Mouse (Mus musculus) left cerebral cortex, adult 18-20 months (tissue): ENCODE data around the gene Ppm1h. TPM values are rescaled to one million over a fixed set of nuclear protein-coding genes. Genes with fewer than 3 reads are reported as not detected.

Source experiments
- DNase-seq, 2 experiments: peaks; one replicate each; pipeline ENCODE4 v3.0.0; 2021 to 2022; ENCODE audit warnings: low spot score in 2 of 2, mixed read lengths in 1 of 2
- total RNA-seq, 2 experiments: library from RNA; stranded (reverse); gene quantifications; 2 replicates each; pipeline ENCODE4 v1.2.3; 2021

The Ppm1h gene
- total RNA-seq, 2 experiments from 2014 or later: 87.4 to 88.5 TPM

- DNase-seq: no peak
These were observed 63.6 kb downstream of the Ppm1h start for GRCm38 (mm10) chr10:122742136-122742535.

GRCm38 (mm10) chr10:122743361-122743760 lies 64.8 kb downstream of the Ppm1h start:
- no peak for DNase-seq

- no peak for DNase-seq
These were observed 66.4 kb downstream of the Ppm1h start for GRCm38 (mm10) chr10:122744970-122745369.

- no peak for DNase-seq
These were observed 67.6 kb downstream of the Ppm1h start for GRCm38 (mm10) chr10:122746211-122746610.

GRCm38 (mm10) chr10:122747151-122747925 lies 68.8 kb downstream of the Ppm1h start:
- no peak for DNase-seq

- no peak for DNase-seq
These were observed 69.9 kb downstream of the Ppm1h start for GRCm38 (mm10) chr10:122748361-122748951.

- DNase-seq: no peak
These were observed 70.5 kb downstream of the Ppm1h start for GRCm38 (mm10) chr10:122749071-122749470.

GRCm38 (mm10) chr10:122749876-122750275 lies 71.3 kb downstream of the Ppm1h start:
- DNase-seq: no peak

GRCm38 (mm10) chr10:122752950-122753923 lies 74.7 kb downstream of the Ppm1h start:
- DNase-seq: no peak

GRCm38 (mm10) chr10:122753924-122754307 lies 75.4 kb downstream of the Ppm1h start:
- no peak for DNase-seq

- no peak for DNase-seq
These were observed 76.4 kb downstream of the Ppm1h start for GRCm38 (mm10) chr10:122754967-122755366.

- DNase-seq: no peak
These were observed 78.4 kb downstream of the Ppm1h start for GRCm38 (mm10) chr10:122756879-122757530.

GRCm38 (mm10) chr10:122757727-122758126 lies 79.2 kb downstream of the Ppm1h start:
- DNase-seq: no peak

GRCm38 (mm10) chr10:122758346-122758745 lies 79.8 kb downstream of the Ppm1h start:
- DNase-seq: no peak

- DNase-seq: no peak
These were observed 81.2 kb downstream of the Ppm1h start for GRCm38 (mm10) chr10:122759729-122760128.

- DNase-seq: no peak
These were observed 82.1 kb downstream of the Ppm1h start for GRCm38 (mm10) chr10:122760469-122761307.

- no peak for DNase-seq
These were observed 84.4 kb downstream of the Ppm1h start for GRCm38 (mm10) chr10:122762772-122763511.

- DNase-seq: no peak
These were observed 85.0 kb downstream of the Ppm1h start for GRCm38 (mm10) chr10:122763596-122763995.

- no peak for DNase-seq
These were observed 86.1 kb downstream of the Ppm1h start for GRCm38 (mm10) chr10:122764653-122765052.
